Mouse (Mus musculus): Measurements from ENCODE around the gene Kap. TPM values are rescaled to one million over a fixed set of nuclear protein-coding genes. Genes with fewer than 3 reads are reported as not detected.
"Not testable (repeated sequence)": the region's sequence is repeated elsewhere in the genome, so short reads cannot be mapped to it uniquely, and the experiment has no call there.

Kap gene
- total and polyA plus RNA-seq, 2 experiments from 2014 or later, result not detected

GRCm38 (mm10) chr6:133855871-133856270 lies 2.3 kb upstream of the Kap start:
- WGBS, result 76% methylated on average over 2 of the region's 2 CpGs
- TF ChIP-seq CTCF (IDR thresholded peaks at IDR 0.05; ENCODE audit: low read depth), result no peak
- ATAC-seq (no peak), DNase-seq (no peak)
- no peak overlapping the region for H3K27ac ChIP-seq (ENCODE audit: low read depth, low read length)
- no peaks in the 10 kb centered on the region for H3K9me3 ChIP-seq (ENCODE audit: low read length)
- no peak overlapping the region for H3K4me3 ChIP-seq (ENCODE audit: low read depth, low read length)
- no peaks in the 10 kb centered on the region for H3K36me3 ChIP-seq (ENCODE audit: insufficient read depth)
- H3K9ac ChIP-seq, result no peak overlapping the region
- H3K27me3 ChIP-seq (ENCODE audit: insufficient read depth, low read length), result no peaks in the 10 kb centered on the region
- H3K4me1 ChIP-seq (ENCODE audit: insufficient read depth), result no peaks in the 10 kb centered on the region
- no peak overlapping the region for H3K4me2 ChIP-seq (ENCODE audit: low read depth)

- Histone ChIP-seq H3K4me1 (ENCODE audit: insufficient read depth) (no peaks in the 10 kb centered on the region), H3K9me3 (ENCODE audit: low read length) (no peaks in the 10 kb centered on the region), H3K27me3 (ENCODE audit: insufficient read depth, low read length) (no peaks in the 10 kb centered on the region), H3K4me2 (ENCODE audit: low read depth) (no peak overlapping the region), H3K4me3 (ENCODE audit: low read depth, low read length) (no peak overlapping the region), H3K27ac (ENCODE audit: low read depth, low read length) (no peak overlapping the region), H3K36me3 (ENCODE audit: insufficient read depth) (no peaks in the 10 kb centered on the region), H3K9ac (no peak overlapping the region)
- WGBS, result 76% methylated on average over 2 of the region's 2 CpGs
- TF ChIP-seq CTCF (IDR thresholded peaks at IDR 0.05; ENCODE audit: low read depth), result no peak
- DNase-seq, result no peak
- ATAC-seq, result no peak
Observed at GRCm38 (mm10) chr6:133849359-133849758, 4.2 kb downstream of the Kap start.

- not testable (repeated sequence) for H3K4me3 ChIP-seq (ENCODE audit: low read depth, low read length); DNase-seq; H3K27me3 ChIP-seq (ENCODE audit: insufficient read depth, low read length); H3K9me3 ChIP-seq (ENCODE audit: low read length); H3K36me3 ChIP-seq (ENCODE audit: insufficient read depth); H3K27ac ChIP-seq (ENCODE audit: low read depth, low read length); H3K4me2 ChIP-seq (ENCODE audit: low read depth); H3K9ac ChIP-seq; H3K4me1 ChIP-seq (ENCODE audit: insufficient read depth); ATAC-seq
- 83% methylated on average over 6 of the region's 6 CpGs for WGBS
Observed at GRCm38 (mm10) chr6:133848861-133849260, 4.7 kb downstream of the Kap start.

DNA sequence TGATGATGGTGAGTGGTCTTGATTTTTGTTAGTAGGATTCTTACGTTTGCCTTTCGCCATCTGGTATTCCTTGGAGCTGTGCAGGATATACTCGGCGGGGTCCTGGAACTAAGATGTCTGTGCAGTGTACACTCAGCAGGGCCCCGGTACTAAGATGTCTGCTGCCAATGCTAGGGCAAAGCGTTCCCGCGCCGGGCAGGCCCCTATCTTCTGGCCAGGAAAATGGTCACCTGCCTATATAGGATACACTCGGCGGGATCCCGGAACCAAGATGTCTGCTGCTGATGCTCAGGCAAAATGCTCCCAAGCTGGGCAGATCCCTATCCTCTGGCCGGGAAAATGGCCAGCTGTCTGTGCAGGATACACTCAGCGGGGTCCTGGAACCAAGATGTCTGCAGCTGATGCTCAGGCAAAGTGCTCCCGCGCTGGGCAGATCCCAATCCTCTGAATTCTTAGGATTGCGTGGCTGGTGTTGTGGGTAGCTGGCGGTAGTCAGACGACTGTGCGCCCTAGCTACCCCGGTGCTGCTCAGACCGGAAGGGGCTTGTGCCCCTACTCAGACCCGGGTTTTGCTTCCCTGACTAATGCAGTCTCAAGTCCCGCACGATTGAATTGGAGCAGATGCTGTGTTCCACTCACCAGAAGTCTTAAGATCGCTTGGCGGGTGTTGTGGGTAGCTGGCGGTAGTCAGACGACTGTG lies 15.1 kb downstream of the Kap start:
- not testable (repeated sequence) for H3K36me3 ChIP-seq (ENCODE audit: insufficient read depth); H3K4me3 ChIP-seq (ENCODE audit: low read depth, low read length); ATAC-seq; H3K27me3 ChIP-seq (ENCODE audit: insufficient read depth, low read length); H3K4me1 ChIP-seq (ENCODE audit: insufficient read depth); H3K9ac ChIP-seq; H3K9me3 ChIP-seq (ENCODE audit: low read length); H3K27ac ChIP-seq (ENCODE audit: low read depth, low read length); DNase-seq; H3K4me2 ChIP-seq (ENCODE audit: low read depth)
- 88% methylated on average over 29 of the region's 29 CpGs for WGBS

DNA sequence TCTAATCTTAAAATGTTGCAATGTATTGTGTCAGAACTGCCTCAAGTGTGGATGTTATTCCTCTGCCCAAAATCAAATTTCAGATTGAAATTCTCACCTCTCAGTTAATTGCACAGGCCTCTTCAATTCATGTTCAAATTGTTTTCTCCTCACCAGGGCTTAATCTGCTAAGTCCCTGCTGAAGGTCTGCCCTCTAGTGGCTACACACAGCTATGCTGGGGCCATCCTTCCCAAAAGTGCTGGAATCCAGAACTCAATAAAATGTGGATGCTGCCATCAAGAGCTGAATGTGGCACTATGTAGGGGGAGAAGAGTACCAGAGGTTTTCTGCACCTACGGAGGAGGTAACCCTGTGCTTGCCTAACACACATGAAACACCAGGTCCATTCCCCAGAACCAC lies 41.2 kb downstream of the Kap start:
- Histone ChIP-seq H3K36me3 (ENCODE audit: insufficient read depth) (no peaks in the 10 kb centered on the region), H3K4me2 (ENCODE audit: low read depth) (no peak overlapping the region), H3K27me3 (ENCODE audit: insufficient read depth, low read length) (no peaks in the 10 kb centered on the region), H3K9me3 (ENCODE audit: low read length) (no peaks in the 10 kb centered on the region), H3K27ac (ENCODE audit: low read depth, low read length) (no peak overlapping the region), H3K4me1 (ENCODE audit: insufficient read depth) (no peaks in the 10 kb centered on the region), H3K4me3 (ENCODE audit: low read depth, low read length) (no peak overlapping the region), H3K9ac (no peak overlapping the region)
- 51% methylated on average over 1 of the region's 1 CpGs for WGBS
- DNase-seq, result peak; percentile 1
- peak; percentile 49 for TF ChIP-seq CTCF (IDR thresholded peaks at IDR 0.05; ENCODE audit: low read depth)
- ATAC-seq, result no peak

Other genes starting within 250 kb of the Kap start
- 7.1 TPM in 2 replicates for gene Etv6, start 181.9 kb upstream of the Kap start, total RNA-seq (2014; rRNA removed)
- gene Etv6, start 181.9 kb upstream of the Kap start, polyA plus RNA-seq (2015; fragmentation: Nextera tagmentation; extraction: Ambion mirVana), result 3.0 and 3.3 TPM in 2 replicates

All from forebrain, postnatal 0 days (tissue).